Mouse (Mus musculus) kidney, postnatal 0 days (tissue): ENCODE data around the gene Ccdc88c. TPM values are rescaled to one million over a fixed set of nuclear protein-coding genes. Genes with fewer than 3 reads are reported as not detected.

Experiments
- ATAC-seq: fragments of 200-750 bp; cut with Nextera tagmentation; replicated peaks from 2 replicates; pipeline ENCODE4 v1.8.0; 2017; ENCODE audit warnings: low read depth, moderate number of reproducible peaks, moderate TSS enrichment, moderate library complexity; ENCODE audit not compliant: low FRiP score
- DNase-seq: peaks from one replicate; pipeline ENCODE4 v3.0.0-alpha.2; 2016; ENCODE audit warnings: low spot score
- H3K27ac ChIP-seq: fragments of 300-500 bp; sonication (generic); 2 replicates; pipeline ENCODE4 v1.5.1; 2014; ENCODE audit warnings: mild to moderate bottlenecking
- H3K27me3 ChIP-seq: fragments of 300-500 bp; sonication (generic); 2 replicates; pipeline ENCODE4 v1.6.1; 2014; ENCODE audit warnings: low read length, mixed read lengths; ENCODE audit not compliant: insufficient read depth
- H3K36me3 ChIP-seq: fragments of 300-500 bp; sonication (generic); 2 replicates; pipeline ENCODE4 v1.6.1; 2014; ENCODE audit warnings: low read length, mixed read lengths; ENCODE audit not compliant: insufficient read depth
- H3K4me1 ChIP-seq: fragments of 300-500 bp; sonication (generic); replicated peaks from 2 replicates; pipeline ENCODE4 v1.6.1; 2014; ENCODE audit warnings: antibody characterized with exemption, low read length, mixed read lengths; ENCODE audit not compliant: insufficient read depth
- H3K4me2 ChIP-seq: fragments of 300-500 bp; sonication (generic); 2 replicates; pipeline ENCODE4 v1.6.1; 2014; ENCODE audit warnings: mild to moderate bottlenecking, low read length, moderate library complexity, mixed read lengths
- H3K4me3 ChIP-seq: fragments of 300-500 bp; sonication (generic); replicated peaks from 2 replicates; pipeline ENCODE4 v1.5.1; 2014; ENCODE audit warnings: low read depth, low read length
- H3K9ac ChIP-seq: fragments of 300-500 bp; sonication (generic); 2 replicates; pipeline ENCODE4 v1.6.1; 2014; ENCODE audit warnings: low read depth, low read length
- H3K9me3 ChIP-seq: fragments of 300-500 bp; sonication (generic); replicated peaks from 2 replicates; pipeline ENCODE4 v1.6.1; 2016; ENCODE audit warnings: low read length, inconsistent platforms, mixed read lengths
- CTCF ChIP-seq: IDR thresholded peaks from 2 replicates; pipeline ENCODE4 v1.5.1; 2016; ENCODE audit warnings: antibody characterized with exemption, low read depth, mild to moderate bottlenecking, moderate library complexity
- WGBS: fragments of 180-500 bp; shearing (Covaris S2); extraction: QIAGEN DNeasy Blood & Tissue Kit; methylation state at CpG from one replicate; pipeline ENCODE4 v1.1.7; 2014; 5-methylcytosine and 5-hydroxymethylcytosine counted together
- polyA plus RNA-seq: library from polyadenylated mRNA; unstranded; fragments of >200 nt; fragmentation: Nextera tagmentation; extraction: Ambion mirVana; gene quantifications from 2 replicates; pipeline ENCODE4 v1.2.1, GENCODE M21; 2015

Ccdc88c gene
- polyA plus RNA-seq, 1 experiment from 2014 or later = 7.8 TPM

GRCm38 (mm10) chr12:100982217-100982616 is 46.6 kb downstream of the Ccdc88c start:
- no peaks in the 10 kb centered on the region for H3K27me3 ChIP-seq
- no peak overlapping the region for H3K4me3 ChIP-seq
- H3K27ac ChIP-seq = no peak overlapping the region
- 0 out of 2 replicates have a peak, but pooled peaks cover 5% of the 10 kb centered on the region for H3K4me1 ChIP-seq
- no peak overlapping the region for H3K9ac ChIP-seq
- no peak for DNase-seq
- WGBS = 74% methylated on average over 8 of the region's 8 CpGs
- TF ChIP-seq CTCF = no peak
- ATAC-seq = no peak
- H3K4me2 ChIP-seq = no peak overlapping the region
- H3K9me3 ChIP-seq = no peaks in the 10 kb centered on the region
- 0 out of 2 replicates have a peak, but pooled peaks cover 2% of the 10 kb centered on the region for H3K36me3 ChIP-seq

GRCm38 (mm10) chr12:100980551-100981008 is 48.3 kb downstream of the Ccdc88c start:
- H3K4me3 ChIP-seq = no peak overlapping the region
- 35% methylated on average over 9 of the region's 9 CpGs for WGBS

GRCm38 (mm10) chr12:100979616-100980015 is 49.2 kb downstream of the Ccdc88c start:
- H3K9me3 ChIP-seq = no peaks in the 10 kb centered on the region
- no peak for ATAC-seq

More at GRCm38 (mm10) chr12:100980551-100981008, 48.3 kb downstream of the Ccdc88c start:
- H3K4me1 ChIP-seq = 0 out of 2 replicates have a peak, but pooled peaks cover 5% of the 10 kb centered on the region
- H3K9ac ChIP-seq = no peak overlapping the region
- DNase-seq (peak; percentile 63), ATAC-seq (no peak; the same call in 1 of the 2 replicates)
- no peak overlapping the region for H3K27ac ChIP-seq
- TF ChIP-seq CTCF = no peak
- 0 out of 2 replicates have a peak, but pooled peaks cover 2% of the 10 kb centered on the region for H3K36me3 ChIP-seq
- H3K27me3 ChIP-seq = no peaks in the 10 kb centered on the region
- H3K4me2 ChIP-seq = no peak overlapping the region
- no peaks in the 10 kb centered on the region for H3K9me3 ChIP-seq

GRCm38 (mm10) chr12:100977958-100978725 is 50.7 kb downstream of the Ccdc88c start:
- H3K4me1 ChIP-seq = 0 out of 2 replicates have a peak, but pooled peaks cover 5% of the 10 kb centered on the region
- ATAC-seq (no peak), DNase-seq (no peak)
- no peaks in the 10 kb centered on the region for H3K27me3 ChIP-seq
- H3K9me3 ChIP-seq = no peaks in the 10 kb centered on the region
- H3K27ac ChIP-seq = no peak overlapping the region
- no peak for TF ChIP-seq CTCF
- H3K4me3 ChIP-seq = no peak overlapping the region
- 0 out of 2 replicates have a peak, but pooled peaks cover 2% of the 10 kb centered on the region for H3K36me3 ChIP-seq
- 73% methylated on average over 15 of the region's 15 CpGs for WGBS
- H3K9ac ChIP-seq = no peak overlapping the region
- H3K4me2 ChIP-seq = no peak overlapping the region

More at GRCm38 (mm10) chr12:100979616-100980015, 49.2 kb downstream of the Ccdc88c start:
- DNase-seq = no peak
- H3K36me3 ChIP-seq = 0 out of 2 replicates have a peak, but pooled peaks cover 2% of the 10 kb centered on the region
- WGBS = 74% methylated on average over 5 of the region's 5 CpGs
- H3K4me1 ChIP-seq = 0 out of 2 replicates have a peak, but pooled peaks cover 5% of the 10 kb centered on the region
- no peak for TF ChIP-seq CTCF
- H3K4me3 ChIP-seq = no peak overlapping the region
- no peak overlapping the region for H3K9ac ChIP-seq
- no peaks in the 10 kb centered on the region for H3K27me3 ChIP-seq
- H3K4me2 ChIP-seq = no peak overlapping the region
- H3K27ac ChIP-seq = 0 out of 2 replicates have a peak overlapping the region, but pooled peaks have one; percentile 25

GRCm38 (mm10) chr12:100977551-100977950 is 51.3 kb downstream of the Ccdc88c start:
- H3K27me3 ChIP-seq = no peaks in the 10 kb centered on the region
- DNase-seq (no peak), ATAC-seq (no peak)
- H3K9me3 ChIP-seq = no peaks in the 10 kb centered on the region
- no peak for TF ChIP-seq CTCF
- no peak overlapping the region for H3K9ac ChIP-seq
- H3K4me2 ChIP-seq = no peak overlapping the region
- H3K4me3 ChIP-seq = no peak overlapping the region
- no peak overlapping the region for H3K27ac ChIP-seq
- H3K4me1 ChIP-seq = 0 out of 2 replicates have a peak, but pooled peaks cover 5% of the 10 kb centered on the region
- H3K36me3 ChIP-seq = 0 out of 2 replicates have a peak, but pooled peaks cover 2% of the 10 kb centered on the region

- Histone ChIP-seq H3K4me3 (no peak overlapping the region), H3K4me2 (no peak overlapping the region), H3K9me3 (no peaks in the 10 kb centered on the region), H3K4me1 (no peaks in the 10 kb centered on the region), H3K36me3 (0 out of 2 replicates have a peak, but pooled peaks cover 12% of the 10 kb centered on the region), H3K9ac (no peak overlapping the region), H3K27me3 (no peaks in the 10 kb centered on the region), H3K27ac (no peak overlapping the region)
- ATAC-seq = no peak
- WGBS = 64% methylated on average over 7 of the region's 7 CpGs
- no peak for DNase-seq
- no peak for TF ChIP-seq CTCF
Observed at GRCm38 (mm10) chr12:100969808-100970207, 59.0 kb downstream of the Ccdc88c start.
